ENCODE assay signal across 8 mouse cellular contexts in the genomic region with DNA sequence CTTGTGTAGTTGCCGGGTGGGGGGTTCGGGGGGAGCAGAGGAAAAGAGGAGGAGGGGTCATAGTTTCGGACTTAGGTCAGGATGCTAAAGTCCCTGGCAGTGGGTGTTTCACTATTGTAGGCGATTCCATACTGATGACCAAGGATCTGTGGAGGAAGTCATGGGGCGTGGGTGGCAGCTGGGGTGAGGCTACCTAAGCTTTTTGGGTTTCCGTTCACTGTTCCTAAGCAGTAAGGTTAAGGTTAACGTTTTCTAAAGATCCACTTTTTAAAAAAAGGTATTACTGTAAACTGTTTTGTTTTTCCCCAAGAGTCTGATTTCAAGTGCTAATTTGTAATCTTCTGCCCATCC. TPM values are rescaled to one million over a fixed set of nuclear protein-coding genes. Genes with fewer than 3 reads are reported as not detected.
A peak's percentile ranks its signal among the peaks of the same experiment; 100 is the strongest.
DNase-seq lines count a peak whose midpoint lies in the region; ATAC-seq and TF ChIP-seq lines count a peak whose summit lies in the region.

No protein-coding gene starts in this region.

- WGBS in kidney, embryonic 15.5 days: 33% methylated on average over 7 of the region's 7 CpGs
- WGBS in hindbrain, embryonic 13.5 days: 18% methylated on average over 7 of the region's 7 CpGs
- WGBS in midbrain, embryonic 11.5 days: 21% methylated on average over 7 of the region's 7 CpGs

- no peak; the same call in 1 of the 2 replicates for ATAC-seq in kidney, embryonic 15.5 days (replicated peaks; ENCODE audit: low FRiP score)
- peak; percentile 44 for ATAC-seq in hindbrain, embryonic 13.5 days (ENCODE audit: low FRiP score)
- ATAC-seq in midbrain, embryonic 11.5 days (ENCODE audit: low FRiP score): peak; percentile 35; the same call in 1 of the 2 replicates

- TF ChIP-seq CTCF in cortical plate, adult 2 months (IDR thresholded peaks at IDR 0.05; ENCODE audit: extremely low read depth, insufficient read depth, low read length): no peak

- TF ChIP-seq POLR2A in cortical plate, adult 2 months (IDR thresholded peaks at IDR 0.05; ENCODE audit: extremely low read depth, insufficient read depth, low read length): no peak

- no peaks in the 10 kb centered on the region for H3K27me3 ChIP-seq in kidney, embryonic 15.5 days
- no peaks in the 10 kb centered on the region for H3K27me3 ChIP-seq in hindbrain, embryonic 13.5 days
- H3K27me3 ChIP-seq in midbrain, embryonic 11.5 days (ENCODE audit: control insufficient read depth, insufficient read depth, low read length): no peaks in the 10 kb centered on the region

- no peak for DNase-seq in kidney, postnatal 4 days
- peak; percentile 79 for DNase-seq in midbrain, embryonic 11.5 days (ENCODE audit: low spot score, missing footprints)
- no peak for DNase-seq in frontal cortex, adult 2 months (ENCODE audit: extremely low spot score in 1 of 2, low spot score in 1 of 2)
- no peak for DNase-seq in layer of hippocampus, postnatal 36 days
- DNase-seq in cerebellum, postnatal 4 days (ENCODE audit: low spot score in 2 of 2): no peak

- H3K4me3 ChIP-seq in kidney, embryonic 15.5 days (replicated peaks): peak overlapping the region; percentile 48
- H3K4me3 ChIP-seq in cortical plate, adult 2 months (ENCODE audit: insufficient read depth, low read length): peak overlapping the region; percentile 78
- H3K4me3 ChIP-seq in hindbrain, embryonic 13.5 days: peak overlapping the region; percentile 44
- H3K4me3 ChIP-seq in midbrain, embryonic 11.5 days (ENCODE audit: low read depth, low read length): peak overlapping the region; percentile 43

- H3K4me2 ChIP-seq in kidney, embryonic 15.5 days: peak overlapping the region; percentile 57
- peak overlapping the region; percentile 52 for H3K4me2 ChIP-seq in hindbrain, embryonic 13.5 days
- H3K4me2 ChIP-seq in midbrain, embryonic 11.5 days: peak overlapping the region; percentile 48

- no peaks in the 10 kb centered on the region for H3K36me3 ChIP-seq in kidney, embryonic 15.5 days
- H3K36me3 ChIP-seq in hindbrain, embryonic 13.5 days: no peaks in the 10 kb centered on the region
- no peaks in the 10 kb centered on the region for H3K36me3 ChIP-seq in midbrain, embryonic 11.5 days (ENCODE audit: control insufficient read depth, insufficient read depth, low read length)

- no peaks in the 10 kb centered on the region for H3K4me1 ChIP-seq in kidney, embryonic 15.5 days
- no peaks in the 10 kb centered on the region for H3K4me1 ChIP-seq in cortical plate, adult 2 months (ENCODE audit: control insufficient read depth, insufficient read depth, low read length)
- no peaks in the 10 kb centered on the region for H3K4me1 ChIP-seq in hindbrain, embryonic 13.5 days (replicated peaks)
- H3K4me1 ChIP-seq in midbrain, embryonic 11.5 days (ENCODE audit: control insufficient read depth, insufficient read depth, low read length): no peaks in the 10 kb centered on the region

- no peaks in the 10 kb centered on the region for H3K9me3 ChIP-seq in kidney, embryonic 15.5 days (replicated peaks)
- H3K9me3 ChIP-seq in hindbrain, embryonic 13.5 days: no peaks in the 10 kb centered on the region
- H3K9me3 ChIP-seq in midbrain, embryonic 11.5 days (ENCODE audit: control insufficient read depth, low read length): no peaks in the 10 kb centered on the region

- H3K9ac ChIP-seq in kidney, embryonic 15.5 days: peak overlapping the region; percentile 38; the same call in 1 of the 2 replicates
- H3K9ac ChIP-seq in hindbrain, embryonic 13.5 days: peak overlapping the region; percentile 76
- H3K9ac ChIP-seq in midbrain, embryonic 11.5 days (ENCODE audit: low read length): peak overlapping the region; percentile 71

- H3K27ac ChIP-seq in kidney, embryonic 15.5 days: peak overlapping the region; percentile 89
- H3K27ac ChIP-seq in cortical plate, adult 2 months (ENCODE audit: insufficient read depth, low read length): no peak overlapping the region
- H3K27ac ChIP-seq in hindbrain, embryonic 13.5 days: peak overlapping the region; percentile 94
- H3K27ac ChIP-seq in midbrain, embryonic 11.5 days (ENCODE audit: low read depth, low read length): peak overlapping the region; percentile 80; the same call in 1 of the 2 replicates

RNA-seq across cellular contexts. Expression of gene Araf, which starts 1.2 kb away (rescaled TPM):
- polyA plus RNA-seq in kidney, embryonic 15.5 days (2015; fragmentation: Nextera tagmentation; extraction: Ambion mirVana): 115 and 129 TPM in 2 replicates
- 200 and 204 TPM in 2 replicates for polyA plus RNA-seq in cortical plate, adult 2 months (2012; rRNA removed)
- polyA plus RNA-seq in hindbrain, embryonic 13.5 days (2015; fragmentation: Nextera tagmentation; extraction: Ambion mirVana): 281 and 285 TPM in 2 replicates
- 92.9 and 98.3 TPM in 2 replicates for polyA plus RNA-seq in midbrain, embryonic 11.5 days (2014; fragmentation: Nextera tagmentation; extraction: Ambion mirVana)
- 232 and 257 TPM in 2 replicates for polyA plus RNA-seq in frontal cortex, adult 2 months (2012; rRNA removed)
- 100 to 1,000 TPM; 186 to 190 TPM for total RNA-seq in layer of hippocampus, postnatal 36 days (2021)
